Mouse (Mus musculus): ENCODE measurements at regions not wholly inside any gene's neighbourhood (a gene's known extent, or its start where the extent isn't known, plus 50 kb on each side); places are given as distances from the start of the nearest gene placed in this dataset.

DNA sequence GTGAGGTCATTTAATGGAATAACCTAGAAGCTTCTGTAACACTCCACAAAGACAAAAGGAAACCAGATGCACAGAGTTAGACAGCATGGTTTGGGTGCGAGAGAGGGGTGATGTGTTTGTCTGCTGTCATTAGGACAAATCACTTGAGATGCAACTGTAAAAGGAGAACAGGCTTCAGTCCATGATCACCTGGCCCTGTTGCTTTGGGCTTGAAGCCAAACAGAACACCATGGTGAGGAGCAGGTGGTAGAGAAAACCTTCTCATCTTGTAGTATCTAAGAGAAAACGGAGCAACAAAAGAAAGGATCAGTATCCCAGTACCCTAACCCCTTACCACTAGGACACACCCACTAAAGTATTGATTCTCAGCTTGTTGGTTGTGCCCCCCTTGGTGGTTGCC, 449.5 kb downstream of the Pdcd6ip start:
- H3ac ChIP-seq (ENCODE audit: control insufficient read depth, insufficient read length) = no peak overlapping the region
- no peaks in the 10 kb centered on the region for H3K27me3 ChIP-seq (ENCODE audit: control insufficient read depth, insufficient read depth, insufficient read length)
- no peaks in the 10 kb centered on the region for H3K79me2 ChIP-seq (ENCODE audit: control insufficient read depth, insufficient read depth)
- no peak overlapping the region for H3K4me2 ChIP-seq (ENCODE audit: low read depth)
- no peak for TF ChIP-seq SRF (IDR thresholded peaks at IDR 0.05; ENCODE audit: control insufficient read depth, insufficient read length, low read depth)
- TF ChIP-seq MAX (IDR thresholded peaks at IDR 0.05; ENCODE audit: low read depth) = no peak
- no peak for TF ChIP-seq POLR2AphosphoS2 (IDR thresholded peaks at IDR 0.05; ENCODE audit: insufficient read length, low read depth)
- TF ChIP-seq CEBPB (IDR thresholded peaks at IDR 0.05; ENCODE audit: insufficient read depth, poor library complexity, severe bottlenecking) = no peak
- no peak for TF ChIP-seq TCF12 (IDR thresholded peaks at IDR 0.05; ENCODE audit: insufficient read depth, poor library complexity, severe bottlenecking)
- TF ChIP-seq MYOD1 (IDR thresholded peaks at IDR 0.05; ENCODE audit: control insufficient read depth in 1 of 3, insufficient read length in 2 of 3, low read depth in 2 of 3) = no peak
- TF ChIP-seq E2F4 (IDR thresholded peaks at IDR 0.05; ENCODE audit: insufficient read depth) = no peak
- no peak for TF ChIP-seq POLR2A (IDR thresholded peaks at IDR 0.05; ENCODE audit: insufficient read length, low read depth)
- no peak for TF ChIP-seq MYOG (IDR thresholded peaks at IDR 0.05; ENCODE audit: control insufficient read depth in 1 of 3, insufficient read depth in 1 of 3, insufficient read length in 2 of 3, low read depth in 2 of 3)
- TF ChIP-seq TCF3 (IDR thresholded peaks at IDR 0.05; ENCODE audit: insufficient read length, low read depth) = no peak
- TF ChIP-seq REST (IDR thresholded peaks at IDR 0.05; ENCODE audit: insufficient read depth, insufficient read length) = no peak
- no peak for TF ChIP-seq USF1 (IDR thresholded peaks at IDR 0.05; ENCODE audit: low read depth)
- no peak overlapping the region for H3K4me3 ChIP-seq
- no peaks in the 10 kb centered on the region for H3K36me3 ChIP-seq (ENCODE audit: control insufficient read depth, insufficient read depth)

DNA sequence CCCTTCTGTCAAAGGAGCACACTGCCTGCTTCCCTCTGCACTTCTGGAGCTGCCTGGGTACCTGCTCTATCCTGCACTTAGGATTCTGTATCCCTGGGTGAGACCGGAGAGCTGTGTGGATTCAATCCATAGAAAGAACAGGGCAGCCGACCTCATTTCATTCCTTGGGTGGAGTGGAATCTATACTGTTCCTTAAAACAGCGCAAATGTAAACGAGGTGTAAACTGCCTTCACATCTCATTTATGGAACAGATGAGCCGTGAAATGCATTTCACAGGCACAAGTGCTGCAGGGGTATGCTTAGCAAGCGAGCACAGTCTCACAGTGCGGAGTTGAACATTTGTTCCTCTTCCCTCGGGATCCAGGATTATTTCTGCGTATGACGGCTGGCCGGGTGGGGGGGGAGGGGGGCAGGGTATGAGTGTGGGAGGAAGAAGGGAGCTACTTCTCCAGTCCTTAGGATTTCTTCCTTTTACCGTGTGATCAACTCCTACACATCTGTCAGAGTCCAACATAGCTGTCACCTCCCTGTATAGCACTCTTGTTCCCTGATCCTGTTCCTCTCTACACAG, 459.3 kb downstream of the Pdcd6ip start:
- no peak overlapping the region for H3K4me3 ChIP-seq
- H3K79me2 ChIP-seq (ENCODE audit: control insufficient read depth, insufficient read depth) = no peaks in the 10 kb centered on the region
- H3ac ChIP-seq (ENCODE audit: control insufficient read depth, insufficient read length) = no peak overlapping the region
- TF ChIP-seq E2F4 (IDR thresholded peaks at IDR 0.05; ENCODE audit: insufficient read depth) = no peak
- TF ChIP-seq MYOG (IDR thresholded peaks at IDR 0.05; ENCODE audit: control insufficient read depth in 1 of 3, insufficient read depth in 1 of 3, insufficient read length in 2 of 3, low read depth in 2 of 3) = no peak
- no peak for TF ChIP-seq POLR2A (IDR thresholded peaks at IDR 0.05; ENCODE audit: insufficient read length, low read depth)
- TF ChIP-seq TCF12 (IDR thresholded peaks at IDR 0.05; ENCODE audit: insufficient read depth, poor library complexity, severe bottlenecking) = no peak
- no peak for TF ChIP-seq REST (IDR thresholded peaks at IDR 0.05; ENCODE audit: insufficient read depth, insufficient read length)
- no peak for TF ChIP-seq TCF3 (IDR thresholded peaks at IDR 0.05; ENCODE audit: insufficient read length, low read depth)
- no peak for TF ChIP-seq SRF (IDR thresholded peaks at IDR 0.05; ENCODE audit: control insufficient read depth, insufficient read length, low read depth)
- no peak for TF ChIP-seq USF1 (IDR thresholded peaks at IDR 0.05; ENCODE audit: low read depth)
- TF ChIP-seq MAX (IDR thresholded peaks at IDR 0.05; ENCODE audit: low read depth) = no peak
- no peak for TF ChIP-seq POLR2AphosphoS2 (IDR thresholded peaks at IDR 0.05; ENCODE audit: insufficient read length, low read depth)
- no peak overlapping the region for H3K4me2 ChIP-seq (ENCODE audit: low read depth)
- H3K27me3 ChIP-seq (ENCODE audit: control insufficient read depth, insufficient read depth, insufficient read length) = no peaks in the 10 kb centered on the region
- H3K36me3 ChIP-seq (ENCODE audit: control insufficient read depth, insufficient read depth) = no peaks in the 10 kb centered on the region

DNA sequence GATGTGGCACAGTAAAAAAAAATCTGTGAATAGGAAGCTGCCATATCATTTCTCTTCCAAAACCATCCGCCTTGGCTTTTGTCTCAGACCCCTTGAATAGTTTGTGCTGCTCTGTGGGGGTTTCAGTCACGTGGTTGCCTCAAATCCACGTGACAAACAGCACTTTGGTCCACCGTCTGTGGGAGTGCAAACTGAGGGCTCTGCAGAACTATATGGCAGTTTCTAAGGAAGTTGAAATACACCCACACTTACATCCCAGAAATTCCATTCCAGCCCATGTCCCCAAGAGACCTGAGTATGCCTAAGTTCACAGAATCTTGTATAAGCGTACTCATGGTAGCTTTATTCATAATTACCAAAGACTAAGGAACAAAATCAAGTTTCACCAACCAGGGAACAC, 460.1 kb downstream of the Pdcd6ip start:
- Histone ChIP-seq H3ac (ENCODE audit: control insufficient read depth, insufficient read length) (no peak overlapping the region), H3K27me3 (ENCODE audit: control insufficient read depth, insufficient read depth, insufficient read length) (no peaks in the 10 kb centered on the region), H3K36me3 (ENCODE audit: control insufficient read depth, insufficient read depth) (no peaks in the 10 kb centered on the region), H3K4me3 (no peak overlapping the region), H3K4me2 (ENCODE audit: low read depth) (no peak overlapping the region), H3K79me2 (ENCODE audit: control insufficient read depth, insufficient read depth) (no peaks in the 10 kb centered on the region)
- TF ChIP-seq SRF (IDR thresholded peaks at IDR 0.05; ENCODE audit: control insufficient read depth, insufficient read length, low read depth) = no peak
- no peak for TF ChIP-seq MYOD1 (IDR thresholded peaks at IDR 0.05; ENCODE audit: control insufficient read depth in 1 of 3, insufficient read length in 2 of 3, low read depth in 2 of 3)
- no peak for TF ChIP-seq MYOG (IDR thresholded peaks at IDR 0.05; ENCODE audit: control insufficient read depth in 1 of 3, insufficient read depth in 1 of 3, insufficient read length in 2 of 3, low read depth in 2 of 3)
- no peak for TF ChIP-seq TCF3 (IDR thresholded peaks at IDR 0.05; ENCODE audit: insufficient read length, low read depth)
- no peak for TF ChIP-seq USF1 (IDR thresholded peaks at IDR 0.05; ENCODE audit: low read depth)
- no peak for TF ChIP-seq REST (IDR thresholded peaks at IDR 0.05; ENCODE audit: insufficient read depth, insufficient read length)
- TF ChIP-seq TCF12 (IDR thresholded peaks at IDR 0.05; ENCODE audit: insufficient read depth, poor library complexity, severe bottlenecking) = no peak
- TF ChIP-seq E2F4 (IDR thresholded peaks at IDR 0.05; ENCODE audit: insufficient read depth) = no peak
- no peak for TF ChIP-seq CEBPB (IDR thresholded peaks at IDR 0.05; ENCODE audit: insufficient read depth, poor library complexity, severe bottlenecking)
- TF ChIP-seq POLR2A (IDR thresholded peaks at IDR 0.05; ENCODE audit: insufficient read length, low read depth) = no peak
- no peak for TF ChIP-seq POLR2AphosphoS2 (IDR thresholded peaks at IDR 0.05; ENCODE audit: insufficient read length, low read depth)
- no peak for TF ChIP-seq MAX (IDR thresholded peaks at IDR 0.05; ENCODE audit: low read depth)

DNA sequence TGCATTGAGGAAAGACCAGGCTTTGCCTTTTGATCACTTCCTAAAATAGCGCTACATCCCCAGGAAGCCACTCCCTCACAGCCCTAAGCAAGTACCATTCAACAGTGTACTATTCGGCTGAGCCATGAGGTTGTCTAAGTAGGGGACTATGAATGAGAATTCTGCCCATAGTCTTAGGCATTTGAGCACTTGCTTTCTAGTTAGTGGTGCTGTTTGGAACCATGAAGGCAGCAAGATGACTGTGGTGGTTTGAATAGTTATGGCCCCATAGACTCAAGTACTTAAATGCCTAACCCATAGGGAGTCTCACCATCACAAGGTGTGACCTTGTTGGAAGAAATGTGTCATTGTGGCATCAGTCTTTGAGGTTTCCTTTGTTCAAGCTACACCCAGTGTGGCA, 464.2 kb downstream of the Pdcd6ip start:
- TF ChIP-seq MYOD1 (IDR thresholded peaks at IDR 0.05; ENCODE audit: control insufficient read depth in 1 of 3, insufficient read length in 2 of 3, low read depth in 2 of 3) = no peak
- no peak for TF ChIP-seq SRF (IDR thresholded peaks at IDR 0.05; ENCODE audit: control insufficient read depth, insufficient read length, low read depth)
- TF ChIP-seq POLR2AphosphoS2 (IDR thresholded peaks at IDR 0.05; ENCODE audit: insufficient read length, low read depth) = no peak
- no peak for TF ChIP-seq POLR2A (IDR thresholded peaks at IDR 0.05; ENCODE audit: insufficient read length, low read depth)
- no peak for TF ChIP-seq MYOG (IDR thresholded peaks at IDR 0.05; ENCODE audit: control insufficient read depth in 1 of 3, insufficient read depth in 1 of 3, insufficient read length in 2 of 3, low read depth in 2 of 3)
- no peak for TF ChIP-seq REST (IDR thresholded peaks at IDR 0.05; ENCODE audit: insufficient read depth, insufficient read length)
- TF ChIP-seq TCF12 (IDR thresholded peaks at IDR 0.05; ENCODE audit: insufficient read depth, poor library complexity, severe bottlenecking) = no peak
- TF ChIP-seq CEBPB (IDR thresholded peaks at IDR 0.05; ENCODE audit: insufficient read depth, poor library complexity, severe bottlenecking) = no peak
- Histone ChIP-seq H3K27me3 (ENCODE audit: control insufficient read depth, insufficient read depth, insufficient read length) (no peaks in the 10 kb centered on the region), H3K79me2 (ENCODE audit: control insufficient read depth, insufficient read depth) (no peaks in the 10 kb centered on the region)

More for the DNA sequence above, 464.2 kb downstream of the Pdcd6ip start:
- Histone ChIP-seq H3K36me3 (ENCODE audit: control insufficient read depth, insufficient read depth) (no peaks in the 10 kb centered on the region), H3ac (ENCODE audit: control insufficient read depth, insufficient read length) (no peak overlapping the region), H3K4me2 (ENCODE audit: low read depth) (no peak overlapping the region), H3K4me3 (no peak overlapping the region)

All from myocyte (in vitro differentiated cells).